8 mouse cellular contexts compared by ENCODE assay signal in genomic region chr10:58813801-58814191, GRCm38 (mm10). TPM values are rescaled to one million over a fixed set of nuclear protein-coding genes. Genes with fewer than 3 reads are reported as not detected.
DNase-seq lines count a peak whose midpoint lies in the region; ATAC-seq and TF ChIP-seq lines count a peak whose summit lies in the region.

No protein-coding gene starts in this region.

- peak overlapping the region; percentile 99 for H3K4me2 ChIP-seq in midbrain, embryonic 15.5 days

- peak in 1 of 2 experiments; percentile 39 for DNase-seq in layer of hippocampus, adult 2 months (ENCODE audit: low spot score in 2 of 2)
- DNase-seq in layer of hippocampus, adult 9-10 months (ENCODE audit: low spot score): no peak
- DNase-seq in forelimb bud, embryonic 11.5 days (ENCODE audit: low read depth, low spot score): peak; percentile 21
- DNase-seq in left cerebral cortex, postnatal 25 days (ENCODE audit: low spot score in 2 of 2): peak; percentile 26 to 49
- DNase-seq in testis, postnatal 14 days (ENCODE audit: low spot score): peak; percentile 15
- DNase-seq in cerebellum, adult 8-10 months: no peak

- peaks cover 4% of the 10 kb centered on the region for H3K4me1 ChIP-seq in cortical plate, adult 2 months (ENCODE audit: control insufficient read depth, insufficient read depth, low read length)
- H3K4me1 ChIP-seq in midbrain, embryonic 15.5 days: peaks cover 25% of the 10 kb centered on the region

- peak; percentile 46 for ATAC-seq in midbrain, embryonic 15.5 days (replicated peaks)

- H3K36me3 ChIP-seq in midbrain, embryonic 15.5 days (replicated peaks): no peaks in the 10 kb centered on the region

- peak overlapping the region; percentile 90 for H3K27ac ChIP-seq in layer of hippocampus, adult 2 months
- H3K27ac ChIP-seq in cortical plate, adult 2 months (ENCODE audit: insufficient read depth, low read length): no peak overlapping the region
- no peak overlapping the region for H3K27ac ChIP-seq in midbrain, embryonic 15.5 days

- intact Hi-C loops in left cerebral cortex, postnatal 25 days (cut with DNase I): loop anchor here (2.0 to 5.0 kb wide), 6 partner anchors 69 to 479 kb away; no protein-coding TSS in a partner anchor

- peak; percentile 18 for TF ChIP-seq CTCF in layer of hippocampus, adult 2 months (conservative IDR thresholded peaks at IDR 0.05)
- no peak for TF ChIP-seq CTCF in cortical plate, adult 2 months (IDR thresholded peaks at IDR 0.05; ENCODE audit: extremely low read depth, insufficient read depth, low read length)

- peak overlapping the region; percentile 80 for H3K4me3 ChIP-seq in layer of hippocampus, adult 2 months
- peak overlapping the region; percentile 83 for H3K4me3 ChIP-seq in cortical plate, adult 2 months (ENCODE audit: insufficient read depth, low read length)
- H3K4me3 ChIP-seq in midbrain, embryonic 15.5 days: peak overlapping the region; percentile 72

- TF ChIP-seq POLR2A in cortical plate, adult 2 months (IDR thresholded peaks at IDR 0.05; ENCODE audit: extremely low read depth, insufficient read depth, low read length): no peak

- under 1% methylated on average over 35 of the region's 35 CpGs for WGBS in midbrain, embryonic 15.5 days

- peaks cover 18% of the 10 kb centered on the region for H3K27me3 ChIP-seq in midbrain, embryonic 15.5 days (replicated peaks)

- H3K9me3 ChIP-seq in midbrain, embryonic 15.5 days: no peaks in the 10 kb centered on the region

- H3K9ac ChIP-seq in midbrain, embryonic 15.5 days: peak overlapping the region; percentile 61

RNA-seq across cellular contexts. Expression of gene Sh3rf3, which starts 0.6 kb away (rescaled TPM):
- 10 to 100 TPM; 33.4 to 34.5 TPM for total RNA-seq in layer of hippocampus, adult 2 months (2021)
- 19.6 and 22.9 TPM in 2 replicates for polyA plus RNA-seq in cortical plate, adult 2 months (2012; rRNA removed)
- 10 to 100 TPM; 51.2 to 52.5 TPM for total RNA-seq in left cerebral cortex, postnatal 25 days (2021)
- 3.1 and 4.0 TPM in 2 replicates for polyA plus RNA-seq in midbrain, embryonic 15.5 days (2015; fragmentation: Nextera tagmentation; extraction: Ambion mirVana)

Comparison
In these comparisons a context has a peak if more than half of its experiments do, and no peak if none do; other contexts are left out.
1. DNase-seq: peak in forelimb bud, embryonic 11.5 days (single experiment), left cerebral cortex, postnatal 25 days (2 of 2) and testis, postnatal 14 days (single experiment); none in layer of hippocampus, adult 9-10 months (single experiment) and cerebellum, adult 8-10 months (single experiment).
2. Peak in every context shown above with its lines, with median percentiles within 50 percentile points of each other: H3K4me3 ChIP-seq.